Mouse (Mus musculus): ENCODE results near the gene Dbx2.

Gene Dbx2

DNA sequence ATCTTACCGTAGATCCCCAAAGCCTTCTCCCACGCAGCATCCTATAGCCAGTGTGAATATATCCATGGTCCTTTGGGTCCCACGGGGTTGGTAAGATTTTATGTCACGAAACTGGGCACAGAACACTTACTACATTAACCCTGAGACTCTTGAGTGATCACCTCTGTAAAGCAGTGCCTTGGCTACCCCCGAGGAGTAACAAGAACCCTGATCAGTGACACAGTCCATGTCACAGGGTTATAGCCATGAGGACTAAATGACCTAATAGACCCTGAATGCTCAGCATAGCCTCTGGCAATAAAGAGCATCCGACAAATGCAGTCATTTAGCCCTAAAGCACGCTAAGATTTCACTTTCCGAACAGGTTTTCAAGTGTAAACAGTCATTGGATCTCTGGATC, 33.0 kb downstream of the Dbx2 start:
- DNase-seq (ENCODE audit: low read depth) = no peak

DNA sequence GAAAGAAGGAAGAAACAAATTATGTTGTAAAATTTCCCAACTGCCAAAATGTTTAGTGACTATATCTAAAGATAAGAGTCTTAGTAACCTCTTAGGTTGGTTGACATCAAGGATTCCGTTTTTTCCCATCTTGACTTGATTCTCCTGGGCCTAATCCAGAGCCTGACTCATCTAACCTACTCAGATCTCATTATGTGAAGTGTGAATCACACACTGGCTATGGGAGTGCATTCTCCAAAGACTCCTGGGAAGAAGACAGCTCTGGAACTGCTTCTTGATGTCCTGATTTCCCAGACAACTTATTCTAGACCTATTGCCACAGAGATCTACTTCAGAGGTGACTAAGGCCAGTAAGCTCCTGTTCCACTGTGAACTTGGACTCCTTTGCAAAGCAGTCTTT, 43.2 kb downstream of the Dbx2 start:
- DNase-seq (ENCODE audit: low read depth) = peak; percentile 39

DNA sequence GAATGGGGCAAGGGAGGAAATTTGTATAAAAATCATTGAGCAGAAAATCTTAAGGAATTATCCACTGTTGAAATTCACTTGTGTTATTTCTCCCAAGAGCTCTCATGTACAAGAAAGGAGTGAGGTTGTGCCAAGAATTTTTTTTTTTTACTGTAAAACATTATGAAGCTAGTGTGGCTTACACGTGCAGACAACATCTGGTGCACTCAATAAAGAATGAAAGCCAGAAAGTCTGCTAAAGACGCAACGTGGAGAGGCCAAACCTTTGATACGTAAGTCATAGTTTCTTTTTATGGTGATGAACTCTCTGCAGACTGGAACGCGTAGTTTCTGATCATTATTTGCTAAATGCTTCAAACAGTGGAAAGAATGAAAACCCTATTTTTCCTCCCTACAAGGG, 54.6 kb downstream of the Dbx2 start:
- DNase-seq (ENCODE audit: low read depth) = no peak

DNA sequence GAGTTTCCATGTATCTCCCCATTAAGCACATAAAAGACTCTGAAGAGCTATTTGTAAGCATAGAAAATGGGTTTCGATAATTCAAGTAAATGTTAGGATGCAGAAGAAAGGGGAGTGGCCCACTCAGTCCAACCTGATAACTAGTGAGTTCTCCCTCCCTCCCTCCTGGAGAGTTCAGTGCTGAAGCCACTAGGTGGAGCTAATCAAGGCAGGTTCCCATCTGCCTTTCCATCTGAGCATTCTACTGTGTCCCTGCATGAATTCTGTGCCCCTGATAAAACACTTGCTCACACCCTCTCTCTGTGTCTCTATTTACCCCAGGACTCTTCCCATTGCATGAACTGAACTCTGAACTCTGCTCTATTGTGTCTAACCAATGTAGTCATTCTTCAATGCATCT, 57.1 kb downstream of the Dbx2 start:
- peak; percentile 15 for DNase-seq (ENCODE audit: low read depth)

DNA sequence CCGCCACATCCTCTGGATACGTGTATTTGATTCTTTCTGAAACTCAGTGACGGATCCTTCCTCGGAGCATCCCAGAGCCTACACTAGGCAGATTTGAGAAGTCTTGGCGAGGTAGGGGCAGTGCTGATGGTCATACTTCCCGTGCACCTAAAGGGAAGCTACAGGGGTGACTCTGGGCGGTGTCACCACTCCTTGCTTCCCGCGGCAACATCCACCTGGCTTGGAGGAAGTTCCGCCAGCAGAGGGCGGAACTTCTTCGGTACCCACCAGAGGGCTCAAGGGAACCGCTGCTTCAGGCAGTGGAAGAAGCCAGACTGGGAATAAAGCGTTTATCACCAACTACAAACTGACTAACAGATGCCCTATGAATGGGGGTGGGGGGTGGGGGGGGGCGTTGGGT, 68.9 kb downstream of the Dbx2 start:
- no peak for DNase-seq (ENCODE audit: low read depth)

DNA sequence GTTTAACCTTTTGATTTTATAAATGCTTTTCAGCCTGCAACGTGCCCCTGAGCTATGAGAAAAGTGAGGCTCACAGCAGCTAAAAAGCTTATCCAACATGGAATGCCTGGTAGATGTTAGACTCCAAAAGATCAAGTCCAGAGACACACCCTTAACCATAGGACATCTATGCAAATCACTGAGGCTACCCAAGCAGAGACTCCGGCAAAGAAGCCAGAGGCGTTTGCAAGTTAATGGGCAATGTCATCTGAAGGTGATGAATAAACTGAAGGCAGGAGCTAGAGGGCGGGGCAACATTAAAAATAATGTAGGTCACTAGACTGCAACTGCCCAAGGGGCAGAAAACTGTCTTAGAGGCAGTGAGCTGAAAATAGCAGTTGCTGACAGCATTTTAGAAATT, 70.9 kb downstream of the Dbx2 start:
- DNase-seq (ENCODE audit: low read depth) = no peak

DNA sequence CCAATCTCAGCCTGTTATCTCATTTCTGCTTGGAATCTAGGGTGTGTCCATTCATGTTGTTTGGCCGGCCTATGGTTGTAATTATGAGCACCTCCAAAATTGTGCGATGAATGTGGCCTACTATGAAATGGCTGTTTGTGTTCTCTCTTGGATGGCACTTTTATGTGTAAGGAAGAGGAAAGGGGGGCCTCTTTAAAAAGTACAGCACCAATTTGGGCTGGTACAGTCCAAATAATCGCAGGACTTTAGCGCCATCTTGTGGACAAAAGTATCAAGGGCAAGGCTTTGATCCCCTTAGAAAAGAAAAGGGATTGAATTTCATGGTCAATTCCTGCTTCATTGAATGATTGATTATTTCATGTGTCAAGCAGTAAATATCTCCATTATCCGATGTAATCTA, 81.1 kb downstream of the Dbx2 start:
- peak; percentile 79 for DNase-seq (ENCODE audit: low read depth)

Measured in NIH3T3 (cell line).